Mouse (Mus musculus): Measurements from ENCODE around the gene Lig4. TPM values are rescaled to one million over a fixed set of nuclear protein-coding genes. Genes with fewer than 3 reads are reported as not detected.
A peak's percentile ranks its signal among the peaks of the same experiment; 100 is the strongest.

Gene Lig4
- 4.0 and 4.2 TPM in 2 replicates for polyA plus RNA-seq (2015; fragmentation: Nextera tagmentation; extraction: Ambion mirVana)

- peak; percentile 77 for ATAC-seq (ENCODE audit: insufficient number of reproducible peaks, low FRiP score, low TSS enrichment, low read depth)
- under 1% methylated on average over 67 of the region's 68 CpGs for WGBS
- peak within 1 kb of the TSS; percentile 82 for H3K27ac ChIP-seq (replicated peaks)
- H3K9me3 ChIP-seq (replicated peaks), result no peaks in the 10 kb centered on the region
- H3K9ac ChIP-seq, result peak within 1 kb of the TSS; percentile 67
- peak within 1 kb of the TSS; percentile 94 for H3K4me3 ChIP-seq (replicated peaks)
- peaks cover 27% of the 10 kb centered on the region for H3K4me1 ChIP-seq
- no peaks in the 10 kb centered on the region for H3K27me3 ChIP-seq
- peak within 1 kb of the TSS; percentile 66 for H3K4me2 ChIP-seq (replicated peaks)
- H3K36me3 ChIP-seq, result peaks cover 6% of the 10 kb centered on the region
These were observed at the start of gene Lig4, which contains the start of gene Abhd13 for GRCm38 (mm10) chr8:9977573-9978314. Lig4 (minus strand) TSS chr8:9977686. Abhd13 (plus strand) TSS chr8:9977707.

GRCm38 (mm10) chr8:10017231-10017630 lies 39.7 kb upstream of the Lig4 start:
- Histone ChIP-seq H3K27ac (replicated peaks) (no peak overlapping the region), H3K9ac (no peak overlapping the region), H3K36me3 (no peaks in the 10 kb centered on the region), H3K9me3 (replicated peaks) (no peaks in the 10 kb centered on the region), H3K27me3 (no peaks in the 10 kb centered on the region), H3K4me2 (replicated peaks) (no peak overlapping the region), H3K4me1 (no peaks in the 10 kb centered on the region), H3K4me3 (replicated peaks) (no peak overlapping the region)
- 71% methylated on average over 3 of the region's 3 CpGs for WGBS
- ATAC-seq (ENCODE audit: insufficient number of reproducible peaks, low FRiP score, low TSS enrichment, low read depth), result no peak

GRCm38 (mm10) chr8:10016252-10016651 lies 38.8 kb upstream of the Lig4 start:
- Histone ChIP-seq H3K4me2 (replicated peaks) (no peak overlapping the region), H3K9ac (no peak overlapping the region), H3K4me3 (replicated peaks) (no peak overlapping the region), H3K27ac (replicated peaks) (no peak overlapping the region), H3K9me3 (replicated peaks) (no peaks in the 10 kb centered on the region), H3K27me3 (no peaks in the 10 kb centered on the region), H3K4me1 (no peaks in the 10 kb centered on the region), H3K36me3 (no peaks in the 10 kb centered on the region)
- 73% methylated on average over 1 of the region's 1 CpGs for WGBS
- ATAC-seq (ENCODE audit: insufficient number of reproducible peaks, low FRiP score, low TSS enrichment, low read depth), result no peak

GRCm38 (mm10) chr8:10007660-10008028 lies 30.2 kb upstream of the Lig4 start:
- WGBS, result 37% methylated on average over 6 of the region's 6 CpGs
- Histone ChIP-seq H3K4me2 (replicated peaks) (peak overlapping the region; percentile 53), H3K4me1 (peaks cover 9% of the 10 kb centered on the region)

GRCm38 (mm10) chr8:10006986-10007659 lies 29.6 kb upstream of the Lig4 start:
- H3K27me3 ChIP-seq, result peaks cover 12% of the 10 kb centered on the region
- H3K9me3 ChIP-seq (replicated peaks), result no peaks in the 10 kb centered on the region
- H3K4me2 ChIP-seq (replicated peaks), result peak overlapping the region; percentile 53
- peaks cover 9% of the 10 kb centered on the region for H3K4me1 ChIP-seq
- H3K4me3 ChIP-seq (replicated peaks), result peak overlapping the region; percentile 34
- 4% methylated on average over 29 of the region's 29 CpGs for whole genome bisulfite sequencing
- no peak overlapping the region for H3K9ac ChIP-seq
- H3K27ac ChIP-seq (replicated peaks), result no peak overlapping the region
- ATAC-seq (ENCODE audit: insufficient number of reproducible peaks, low FRiP score, low TSS enrichment, low read depth), result peak; percentile 39; the same call in 1 of the 2 replicates
- H3K36me3 ChIP-seq, result no peaks in the 10 kb centered on the region

More at GRCm38 (mm10) chr8:10007660-10008028, 30.2 kb upstream of the Lig4 start:
- Histone ChIP-seq H3K4me3 (replicated peaks) (peak overlapping the region; percentile 34), H3K27me3 (peaks cover 12% of the 10 kb centered on the region), H3K27ac (replicated peaks) (no peak overlapping the region), H3K9me3 (replicated peaks) (no peaks in the 10 kb centered on the region), H3K36me3 (no peaks in the 10 kb centered on the region), H3K9ac (no peak overlapping the region)
- no peak for ATAC-seq (ENCODE audit: insufficient number of reproducible peaks, low FRiP score, low TSS enrichment, low read depth)

- H3K27me3 ChIP-seq, result peaks cover 12% of the 10 kb centered on the region
- no peak within 1 kb of the TSS for H3K27ac ChIP-seq (replicated peaks)
- peaks cover 9% of the 10 kb centered on the region for H3K4me1 ChIP-seq
- H3K9ac ChIP-seq, result no peak within 1 kb of the TSS
- 68% methylated on average over 16 of the region's 16 CpGs for WGBS
- H3K9me3 ChIP-seq (replicated peaks), result no peaks in the 10 kb centered on the region
- peak within 1 kb of the TSS; percentile 53 for H3K4me2 ChIP-seq (replicated peaks)
- no peak; the same call in 1 of the 2 replicates for ATAC-seq (ENCODE audit: insufficient number of reproducible peaks, low FRiP score, low TSS enrichment, low read depth)
- H3K36me3 ChIP-seq, result no peaks in the 10 kb centered on the region
- H3K4me3 ChIP-seq (replicated peaks), result peak within 1 kb of the TSS; percentile 34
These were observed 28.9 kb upstream of the Lig4 start, which contains the start of gene Tnfsf13b for GRCm38 (mm10) chr8:10006156-10006985. Tnfsf13b (plus strand) TSS chr8:10006467.

- no peak overlapping the region for H3K27ac ChIP-seq (replicated peaks)
- H3K36me3 ChIP-seq, result no peaks in the 10 kb centered on the region
- no peak overlapping the region for H3K9ac ChIP-seq
- H3K4me2 ChIP-seq (replicated peaks), result no peak overlapping the region
- H3K4me1 ChIP-seq, result peaks cover 9% of the 10 kb centered on the region
- peaks cover 12% of the 10 kb centered on the region for H3K27me3 ChIP-seq
- H3K9me3 ChIP-seq (replicated peaks), result no peaks in the 10 kb centered on the region
- H3K4me3 ChIP-seq (replicated peaks), result no peak overlapping the region
- 71% methylated on average over 7 of the region's 7 CpGs for WGBS
- ATAC-seq (ENCODE audit: insufficient number of reproducible peaks, low FRiP score, low TSS enrichment, low read depth), result no peak
These were observed 26.6 kb upstream of the Lig4 start for GRCm38 (mm10) chr8:10004115-10004514.

GRCm38 (mm10) chr8:9980188-9980587 lies 2.7 kb upstream of the Lig4 start:
- Histone ChIP-seq H3K27me3 (no peaks in the 10 kb centered on the region), H3K27ac (replicated peaks) (no peak overlapping the region), H3K36me3 (peaks cover 9% of the 10 kb centered on the region; the same call in 1 of the 2 replicates), H3K4me1 (peaks cover 24% of the 10 kb centered on the region), H3K9ac (no peak overlapping the region), H3K9me3 (replicated peaks) (no peaks in the 10 kb centered on the region), H3K4me2 (replicated peaks) (no peak overlapping the region), H3K4me3 (replicated peaks) (no peak overlapping the region)
- no peak for ATAC-seq (ENCODE audit: insufficient number of reproducible peaks, low FRiP score, low TSS enrichment, low read depth)

- no peak overlapping the region for H3K9ac ChIP-seq
- H3K4me2 ChIP-seq (replicated peaks), result no peak overlapping the region
- ATAC-seq (ENCODE audit: insufficient number of reproducible peaks, low FRiP score, low TSS enrichment, low read depth), result no peak
- H3K27me3 ChIP-seq, result no peaks in the 10 kb centered on the region
- H3K9me3 ChIP-seq (replicated peaks), result no peaks in the 10 kb centered on the region
- no peak overlapping the region for H3K27ac ChIP-seq (replicated peaks)
- 77% methylated on average over 1 of the region's 1 CpGs for WGBS
- H3K4me3 ChIP-seq (replicated peaks), result no peak overlapping the region
- peaks cover 27% of the 10 kb centered on the region for H3K4me1 ChIP-seq
- H3K36me3 ChIP-seq, result peaks cover 9% of the 10 kb centered on the region; the same call in 1 of the 2 replicates
These were observed 2.3 kb upstream of the Lig4 start for GRCm38 (mm10) chr8:9979746-9980145.

- WGBS, result 56% methylated on average over 18 of the region's 18 CpGs
- no peaks in the 10 kb centered on the region for H3K27me3 ChIP-seq
- H3K9me3 ChIP-seq (replicated peaks), result no peaks in the 10 kb centered on the region
- H3K36me3 ChIP-seq, result peaks cover 9% of the 10 kb centered on the region; the same call in 1 of the 2 replicates
- H3K4me2 ChIP-seq (replicated peaks), result peak overlapping the region; percentile 66
- ATAC-seq (ENCODE audit: insufficient number of reproducible peaks, low FRiP score, low TSS enrichment, low read depth), result no peak
- 0 out of 2 replicates have a peak overlapping the region, but pooled peaks have one; percentile 82 for H3K27ac ChIP-seq (replicated peaks)
- H3K4me1 ChIP-seq, result peaks cover 27% of the 10 kb centered on the region
- peak overlapping the region; percentile 67 for H3K9ac ChIP-seq
- peak overlapping the region; percentile 94 for H3K4me3 ChIP-seq (replicated peaks)
These were observed 1.2 kb upstream of the Lig4 start for GRCm38 (mm10) chr8:9978475-9979230.

Measured in embryonic facial prominence, embryonic 15.5 days (tissue).